Mouse (Mus musculus) liver, embryonic 14.5 days (tissue): ENCODE measurements around the gene 1700067K01Rik. TPM values are rescaled to one million over a fixed set of nuclear protein-coding genes. Genes with fewer than 3 reads are reported as not detected.

ENCODE experiments used
- ATAC-seq: fragments of 200-750 bp; cut with Nextera tagmentation; 2 replicates; pipeline ENCODE4 v1.8.0; 2017; ENCODE audit warnings: moderate number of reproducible peaks, mild to moderate bottlenecking, moderate library complexity; ENCODE audit not compliant: insufficient read depth
- DNase-seq, 3 experiments: peaks; one replicate each; pipeline ENCODE4 v3.0.0-alpha.2; 2012 to 2013; ENCODE audit warnings: low read depth in 3 of 3, low spot score in 3 of 3
- H3K27ac ChIP-seq: fragments of 300-500 bp; sonication (generic); 2 replicates; pipeline ENCODE4 v1.5.1; 2014; ENCODE audit warnings: moderate library complexity, mild to moderate bottlenecking, control low read depth, inconsistent platforms
- H3K27me3 ChIP-seq: fragments of 300-500 bp; sonication (generic); 2 replicates; pipeline ENCODE4 v1.6.1; 2014; ENCODE audit warnings: mild to moderate bottlenecking, low read length, moderate library complexity; ENCODE audit not compliant: control insufficient read depth, insufficient read depth
- H3K36me3 ChIP-seq: fragments of 300-500 bp; sonication (generic); replicated peaks from 2 replicates; pipeline ENCODE4 v1.6.1; 2014; ENCODE audit warnings: low read depth; ENCODE audit not compliant: control insufficient read depth, insufficient read depth
- H3K4me1 ChIP-seq, 2 experiments: fragments of 200-500 bp in 1 of 2; fragments of 300-500 bp in 1 of 2; sonication (generic) in 1 of 2; replicated peaks; 2 replicates each; pipeline ENCODE4 v1.6.1; 2012 to 2014; ENCODE audit warnings: antibody characterized with exemption in 1 of 2, inconsistent platforms in 1 of 2, low read length in 1 of 2; ENCODE audit not compliant: control insufficient read depth in 2 of 2, insufficient read depth in 2 of 2
- H3K4me2 ChIP-seq: fragments of 300-500 bp; sonication (generic); 2 replicates; pipeline ENCODE4 v1.6.1; 2014; ENCODE audit warnings: low read depth, mild to moderate bottlenecking, control low read depth, moderate library complexity
- H3K4me3 ChIP-seq, 2 experiments: fragments of 200-500 bp in 1 of 2; fragments of 300-500 bp in 1 of 2; sonication (generic) in 1 of 2; 2 replicates each; pipeline ENCODE4 v1.5.1; 2012 to 2014; ENCODE audit warnings: low read depth in 2 of 2, low read length in 2 of 2, mild to moderate bottlenecking in 2 of 2, control low read depth in 1 of 2, inconsistent platforms in 1 of 2, moderate library complexity in 1 of 2; ENCODE audit not compliant: insufficient read depth in 1 of 2
- H3K9ac ChIP-seq: fragments of 300-500 bp; sonication (generic); replicated peaks from 2 replicates; pipeline ENCODE4 v1.6.1; 2014; ENCODE audit warnings: mild to moderate bottlenecking, control low read depth, moderate library complexity
- H3K9me3 ChIP-seq: fragments of 300-500 bp; sonication (generic); 2 replicates; pipeline ENCODE4 v1.6.1; 2016; ENCODE audit warnings: low read length, mixed read lengths; ENCODE audit not compliant: control insufficient read depth
- CTCF ChIP-seq: IDR thresholded peaks from 2 replicates; pipeline ENCODE4 v1.5.1; 2016; ENCODE audit warnings: antibody characterized with exemption, low read depth, control low read depth
- EP300 ChIP-seq: IDR thresholded peaks from 2 replicates; pipeline ENCODE4 v1.6.1; 2016; ENCODE audit warnings: antibody characterized with exemption, low read depth
- WGBS: fragments of 180-500 bp; shearing (Covaris S2); extraction: QIAGEN DNeasy Blood & Tissue Kit; methylation state at CpG from one replicate; pipeline ENCODE4 v1.1.7; 2014; ENCODE audit not compliant: insufficient replicate concordance; 5-methylcytosine and 5-hydroxymethylcytosine counted together
- polyA plus RNA-seq, 2 experiments: library from polyadenylated mRNA; depleted of rRNA in 1 of 2; stranded (reverse) in 1 of 2; unstranded in 1 of 2; fragments of >200 nt; fragmentation: Nextera tagmentation in 1 of 2; extraction: Ambion mirVana in 1 of 2; gene quantifications; 2 replicates each; pipeline versions ENCODE4 v1.2.1 to v1.2.3; 2012 to 2014

The 1700067K01Rik gene
- polyA plus RNA-seq, 2 experiments, result 0.41 TPM

DNA sequence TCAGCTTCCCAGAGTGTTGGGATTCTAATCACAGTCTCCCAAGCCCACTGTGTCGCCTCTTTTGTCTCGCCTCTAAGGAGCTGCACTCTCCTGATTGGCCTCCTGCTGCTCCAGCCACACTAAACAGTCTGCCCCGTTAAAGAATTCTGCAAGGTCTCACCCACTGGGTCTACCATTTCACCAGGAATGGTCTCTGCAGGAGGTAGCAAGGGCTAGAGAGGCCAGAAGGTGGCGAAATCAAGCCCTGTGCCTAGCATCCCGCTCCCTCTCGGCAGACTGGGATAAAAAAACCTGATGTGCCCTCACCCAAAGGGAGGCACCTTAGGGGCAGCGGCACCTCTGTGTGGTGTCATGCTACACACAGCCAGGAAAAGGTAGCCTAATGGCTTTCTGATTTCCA is 42.8 kb downstream of the 1700067K01Rik start:
- no peaks in the 10 kb centered on the region for H3K4me1 ChIP-seq
- TF ChIP-seq CTCF (no peak), EP300 (no peak)
- 12% methylated on average over 7 of the region's 7 CpGs for WGBS
- no peak overlapping the region for H3K4me2 ChIP-seq
- no peak overlapping the region for H3K9ac ChIP-seq
- no peak overlapping the region for H3K27ac ChIP-seq
- no peaks in the 10 kb centered on the region for H3K36me3 ChIP-seq
- ATAC-seq (no peak), DNase-seq (no peak)
- H3K9me3 ChIP-seq, result no peaks in the 10 kb centered on the region
- H3K27me3 ChIP-seq, result peaks cover 36% of the 10 kb centered on the region
- H3K4me3 ChIP-seq, result no peak overlapping the region

DNA sequence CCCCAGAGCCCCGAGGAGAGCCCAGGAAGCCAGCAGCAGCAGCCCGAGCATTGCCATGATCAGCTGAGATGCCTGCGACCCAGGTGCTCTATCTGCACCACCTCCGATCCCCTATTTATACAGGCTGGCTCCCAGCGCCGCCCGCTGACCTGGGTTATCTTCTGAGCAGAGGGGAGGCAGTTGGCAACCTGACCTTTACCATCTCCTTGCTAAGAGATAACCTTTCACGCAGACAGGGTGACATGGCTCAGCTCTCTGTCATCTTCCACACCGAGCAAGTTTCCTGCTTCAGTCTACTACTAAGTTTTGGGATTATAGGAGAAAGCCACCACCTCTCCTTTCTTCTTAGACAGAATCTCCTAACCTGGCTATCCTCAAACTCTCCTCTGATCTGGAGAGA is 43.6 kb downstream of the 1700067K01Rik start, which contains the start of gene Rln3:
TSS of gene Rln3 (minus strand) at position 101 of the 400 bp plus-strand sequence.
- no peak within 1 kb of the TSS for H3K4me2 ChIP-seq
- ATAC-seq (no peak), DNase-seq (no peak)
- H3K27ac ChIP-seq, result no peak within 1 kb of the TSS
- no peaks in the 10 kb centered on the region for H3K36me3 ChIP-seq
- H3K9me3 ChIP-seq, result no peaks in the 10 kb centered on the region
- 12% methylated on average over 9 of the region's 9 CpGs for WGBS
- peaks cover 36% of the 10 kb centered on the region for H3K27me3 ChIP-seq
- no peak within 1 kb of the TSS for H3K9ac ChIP-seq
- TF ChIP-seq CTCF, result no peak
- no peak for TF ChIP-seq EP300
- H3K4me1 ChIP-seq, result no peaks in the 10 kb centered on the region
- H3K4me3 ChIP-seq, result no peak within 1 kb of the TSS

DNA sequence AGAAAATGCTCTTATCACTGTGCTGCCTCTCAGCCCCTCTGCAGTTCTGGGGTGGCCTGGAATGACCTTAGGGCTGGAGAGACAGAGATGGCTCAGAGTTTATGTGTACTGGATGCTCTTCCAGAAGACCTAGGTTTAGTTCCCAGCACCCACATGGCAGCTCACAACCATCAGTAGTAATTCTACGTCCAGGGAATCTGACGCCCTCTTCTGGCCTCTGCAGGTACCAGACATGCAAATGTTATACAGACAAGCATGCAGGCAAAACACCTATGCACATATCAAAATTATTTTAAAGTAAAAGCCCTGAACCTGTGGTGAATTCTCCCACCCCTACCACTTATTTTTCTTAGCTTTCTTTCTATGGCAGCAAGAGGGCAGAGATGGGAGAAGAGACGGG is 45.2 kb downstream of the 1700067K01Rik start:
- no peak for TF ChIP-seq EP300
- no peak for TF ChIP-seq CTCF

DNA sequence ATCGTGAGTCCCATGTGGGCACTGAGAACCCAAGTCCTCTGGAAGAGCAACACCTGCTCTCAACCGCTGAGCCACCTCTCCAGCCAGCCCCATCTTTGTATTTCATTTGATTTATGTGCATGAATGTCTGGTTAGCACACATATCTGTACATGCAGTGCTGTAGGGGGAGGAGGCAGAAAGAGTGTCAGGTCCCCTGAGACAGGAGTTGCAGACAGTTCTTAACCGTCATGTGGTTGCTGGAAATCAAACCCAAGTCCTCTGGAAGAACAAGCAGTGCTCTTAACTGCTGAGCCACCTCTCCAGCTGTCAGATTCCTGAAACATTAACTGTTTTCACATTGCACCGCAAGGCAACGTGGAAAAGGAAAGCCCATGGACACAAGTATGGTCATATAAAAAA is 46.9 kb downstream of the 1700067K01Rik start:
- H3K4me3 ChIP-seq, result no peak overlapping the region
- TF ChIP-seq CTCF, result no peak
- TF ChIP-seq EP300, result no peak
- H3K4me1 ChIP-seq, result peaks cover 0 to 3% of the 10 kb centered on the region in 2 experiments; a peak in 1 of 4 replicates
- 65% methylated on average over 5 of the region's 5 CpGs for WGBS
- no peaks in the 10 kb centered on the region for H3K9me3 ChIP-seq
- no peak for DNase-seq
- H3K27me3 ChIP-seq, result peaks cover 23% of the 10 kb centered on the region
- H3K9ac ChIP-seq, result no peak overlapping the region
- no peaks in the 10 kb centered on the region for H3K36me3 ChIP-seq
- no peak overlapping the region for H3K4me2 ChIP-seq
- no peak overlapping the region for H3K27ac ChIP-seq
- ATAC-seq, result no peak

More for the DNA sequence above, 45.2 kb downstream of the 1700067K01Rik start:
- H3K4me2 ChIP-seq, result no peak overlapping the region
- no peak overlapping the region for H3K9ac ChIP-seq
- no peak overlapping the region for H3K4me3 ChIP-seq
- no peak overlapping the region for H3K27ac ChIP-seq
- peaks cover 36% of the 10 kb centered on the region for H3K27me3 ChIP-seq
- ATAC-seq (no peak), DNase-seq (no peak)
- no peaks in the 10 kb centered on the region; a peak in 1 of 4 replicates for H3K4me1 ChIP-seq
- no peaks in the 10 kb centered on the region for H3K36me3 ChIP-seq
- no peaks in the 10 kb centered on the region for H3K9me3 ChIP-seq
- 69% methylated on average over 3 of the region's 3 CpGs for WGBS

DNA sequence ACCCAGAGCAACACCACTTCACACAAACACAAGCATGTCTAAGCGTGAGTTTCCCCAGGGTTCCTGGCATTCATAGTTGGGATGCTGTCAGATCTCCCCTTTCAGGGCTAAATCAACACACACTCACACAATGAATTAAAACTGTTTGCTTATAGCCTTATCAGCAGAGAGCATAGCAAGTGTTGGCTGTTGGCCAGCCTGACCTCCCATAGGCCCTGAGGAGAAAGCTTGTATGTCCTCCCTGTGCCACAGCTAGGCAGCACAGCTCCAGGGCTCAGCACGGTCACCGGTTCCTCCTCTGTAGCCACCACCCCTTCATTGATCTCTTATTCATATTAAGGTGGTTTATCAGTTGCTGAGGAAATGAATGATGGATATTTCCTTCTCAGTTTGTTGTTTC is 51.4 kb downstream of the 1700067K01Rik start:
- Histone ChIP-seq H3K9me3 (no peaks in the 10 kb centered on the region), H3K4me1 (peaks cover 0 to 3% of the 10 kb centered on the region in 2 experiments; a peak in 1 of 4 replicates), H3K27ac (no peak overlapping the region), H3K36me3 (no peaks in the 10 kb centered on the region), H3K4me3 (no peak overlapping the region), H3K27me3 (no peaks in the 10 kb centered on the region), H3K4me2 (no peak overlapping the region), H3K9ac (no peak overlapping the region)
- ATAC-seq, result no peak
- TF ChIP-seq CTCF (no peak), EP300 (no peak)
- WGBS, result 51% methylated on average over 3 of the region's 3 CpGs
- no peak for DNase-seq
